Mouse (Mus musculus) left cerebral cortex, postnatal 36 days (tissue): ENCODE results near the gene Rasgef1b. TPM values are rescaled to one million over a fixed set of nuclear protein-coding genes. Genes with fewer than 3 reads are reported as not detected.
A peak's percentile ranks its signal among the peaks of the same experiment; 100 is the strongest.

Experiments used
- DNase-seq, 2 experiments: peaks; one replicate each; pipeline ENCODE4 v3.0.0; 2021 to 2022; ENCODE audit warnings: low spot score in 2 of 2, mixed read lengths in 1 of 2
- intact Hi-C: fragments of 180-260 bp; cut with DNase I; formaldehyde crosslinking; loops from one replicate; pipeline ENCODE4 v1.15.1; 2025
- total RNA-seq, 2 experiments: library from RNA; stranded (reverse); gene quantifications; 2 replicates each; pipeline ENCODE4 v1.2.3; 2021

Rasgef1b gene
- total RNA-seq, 2 experiments from 2014 or later = 85.1 to 90.1 TPM

- DNase-seq = no peak
- intact Hi-C loops = no loop called here
Measured at GRCm38 (mm10) chr5:99291084-99291830, 437.6 kb downstream of the Rasgef1b start.

GRCm38 (mm10) chr5:99288262-99288661 is 440.6 kb downstream of the Rasgef1b start:
- no peak for DNase-seq
- intact Hi-C loops = no loop called here

DNA sequence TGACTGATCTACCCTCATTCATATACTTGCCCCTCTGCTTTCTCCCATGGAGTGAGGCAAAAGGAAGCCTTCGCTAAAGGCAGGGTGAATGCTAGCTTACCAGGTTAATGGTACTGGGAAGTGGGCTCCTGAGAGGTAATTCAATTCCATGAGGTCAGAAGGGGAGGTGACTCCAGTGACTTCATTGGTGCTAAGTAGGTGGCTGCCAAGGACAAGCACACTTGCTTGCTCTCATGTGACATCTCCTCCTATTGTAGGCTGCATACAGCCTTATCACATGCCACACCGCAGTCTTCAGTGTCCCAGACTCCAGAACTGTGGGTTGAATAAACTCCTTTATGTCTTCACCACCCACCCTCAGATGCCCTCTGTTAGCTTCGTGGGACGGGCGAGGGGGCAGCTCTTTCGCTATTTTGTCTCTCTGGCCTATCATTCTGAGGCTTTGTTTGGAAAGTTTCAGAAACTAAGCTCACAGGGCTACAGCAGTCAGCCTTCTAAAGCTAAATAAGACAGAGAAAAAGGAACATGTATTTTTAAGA is 441.1 kb downstream of the Rasgef1b start:
- DNase-seq = peak; percentile 38 to 58

DNA sequence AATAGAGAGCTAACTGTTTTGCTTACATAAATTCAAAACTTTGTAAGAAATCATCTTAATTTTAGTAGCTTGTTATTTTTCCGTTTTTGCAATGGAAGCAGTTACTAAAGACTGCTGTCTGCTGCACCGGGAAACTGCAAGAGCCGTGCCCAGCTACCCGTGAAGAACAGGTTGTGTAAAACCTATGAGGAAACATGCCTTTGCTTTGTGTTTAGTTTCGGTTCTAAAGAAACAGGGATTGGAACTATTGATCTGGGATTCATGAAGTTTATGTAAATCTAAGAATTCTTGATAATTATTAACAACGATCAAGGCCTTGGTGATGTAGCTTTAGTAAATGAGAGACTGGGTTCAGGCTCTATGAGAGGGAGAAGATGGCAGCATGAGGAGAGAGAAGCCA is 442.3 kb downstream of the Rasgef1b start:
- no peak for DNase-seq
- intact Hi-C loops = no loop called here

More for the DNA sequence above, 441.1 kb downstream of the Rasgef1b start:
- intact Hi-C loops = no loop called here

DNA sequence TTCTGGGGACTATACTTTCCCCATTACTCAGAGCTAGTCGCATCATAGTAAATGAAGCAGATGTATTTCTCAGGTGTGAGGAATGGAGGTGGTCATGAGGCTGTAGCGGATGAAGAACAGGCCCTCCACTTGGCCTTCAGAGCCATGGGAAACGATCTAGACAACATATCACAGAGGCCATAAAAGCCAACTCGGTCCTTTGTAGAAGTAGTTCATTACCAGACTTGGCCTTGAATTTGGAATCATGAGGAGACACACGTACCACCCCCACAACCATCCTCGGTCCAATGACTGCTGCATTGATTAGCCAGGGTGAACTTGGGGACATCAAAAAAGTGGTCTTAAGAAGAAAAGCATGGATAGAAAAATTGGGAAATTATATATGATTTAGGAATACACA is 442.8 kb downstream of the Rasgef1b start:
- intact Hi-C loops = no loop called here
- DNase-seq = no peak

DNA sequence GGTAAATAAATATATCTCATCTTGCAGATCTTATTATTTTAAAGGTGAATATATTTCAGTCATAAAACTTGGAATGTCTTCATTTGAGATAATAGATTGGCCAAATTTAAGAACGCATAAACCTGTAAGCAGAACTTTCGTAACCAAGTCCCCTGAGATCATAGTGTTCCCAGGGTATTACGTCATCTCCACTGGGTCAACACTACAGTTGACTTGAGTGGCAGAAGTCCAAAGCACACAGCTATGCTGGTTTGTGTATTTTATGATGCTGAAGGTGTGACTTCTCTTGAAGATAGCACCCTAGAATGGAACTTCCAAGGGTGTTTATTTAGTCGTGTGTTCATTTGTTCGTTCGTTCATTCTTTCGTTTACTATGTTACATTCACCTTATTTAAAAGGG is 444.5 kb downstream of the Rasgef1b start:
- intact Hi-C loops = no loop called here
- DNase-seq = no peak

DNA sequence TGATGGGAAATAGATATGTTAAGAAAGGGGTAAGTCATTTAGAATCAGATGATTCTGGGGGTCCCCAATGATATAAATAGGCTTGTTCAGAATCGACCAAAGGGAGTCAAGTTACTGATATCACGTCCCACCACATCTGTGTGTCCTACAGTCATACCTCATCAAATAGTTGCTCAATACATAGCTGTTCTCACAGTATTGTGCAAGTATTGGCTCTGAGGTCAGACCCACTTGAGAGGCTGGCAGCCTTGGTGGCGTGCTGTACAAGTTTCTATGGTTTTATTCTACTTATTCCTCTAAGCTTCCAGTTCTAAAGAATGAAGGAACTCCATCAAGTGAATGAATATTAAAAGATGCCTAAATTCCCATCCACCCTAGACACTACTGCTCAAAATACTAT is 445.2 kb downstream of the Rasgef1b start:
- DNase-seq = no peak
- intact Hi-C loops = no loop called here

- no peak for DNase-seq
- intact Hi-C loops = no loop called here
Measured at GRCm38 (mm10) chr5:99280536-99280935, 448.3 kb downstream of the Rasgef1b start.

DNA sequence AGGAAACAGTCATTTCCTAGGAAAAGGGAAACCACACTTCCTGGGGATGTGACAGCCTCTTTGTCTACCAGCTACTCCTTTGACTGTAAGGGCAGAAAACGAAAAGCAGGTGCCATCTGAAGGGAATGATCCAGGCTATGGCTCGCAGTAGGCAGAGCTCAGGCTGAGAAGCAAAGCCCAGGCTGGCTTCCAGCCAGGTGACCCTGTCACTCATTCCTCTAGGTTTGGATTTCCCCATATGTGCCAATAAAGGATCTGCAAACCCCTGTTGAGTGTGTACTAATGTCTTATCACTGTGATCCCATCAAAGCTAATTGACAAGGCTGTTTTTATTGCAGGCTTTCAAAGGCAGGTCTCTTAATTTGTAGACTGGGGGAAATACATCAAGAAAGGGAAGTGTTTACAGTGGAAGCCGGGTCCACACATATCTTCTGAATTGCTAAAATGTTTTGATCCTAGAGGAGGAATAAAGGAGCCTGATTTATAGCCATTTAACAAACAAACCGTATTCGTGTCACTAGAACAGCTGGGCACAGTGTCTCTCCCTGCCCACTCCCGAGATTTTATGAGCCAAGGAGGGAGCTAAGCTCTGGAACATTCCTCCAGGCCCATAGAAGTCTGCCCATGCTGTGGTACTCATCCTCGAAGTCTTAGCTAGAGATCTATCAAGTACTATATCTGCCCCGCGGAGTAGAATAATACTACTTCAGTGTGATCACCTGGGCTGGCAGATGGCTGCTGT is 449.7 kb downstream of the Rasgef1b start:
- intact Hi-C loops = no loop called here
- DNase-seq = no peak

DNA sequence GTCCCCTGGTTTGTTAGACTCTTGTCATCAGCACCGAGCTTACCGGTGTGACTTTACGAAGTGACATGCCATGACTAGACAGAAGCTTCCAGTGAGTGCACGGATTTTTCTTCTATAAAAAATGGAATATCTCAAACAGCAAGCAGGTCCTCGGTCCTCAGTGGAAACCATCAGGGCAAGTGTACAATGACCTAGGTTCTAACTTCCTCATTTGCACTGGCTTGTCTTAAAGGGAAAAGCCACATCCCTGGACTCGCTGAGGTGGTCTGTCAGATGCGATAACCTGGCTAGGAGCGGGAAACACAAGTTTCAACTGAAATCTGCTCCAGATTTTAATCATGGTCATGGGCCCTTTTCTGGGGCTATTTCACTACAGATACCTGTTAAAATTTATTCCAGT is 450.5 kb downstream of the Rasgef1b start:
- no peak for DNase-seq
- intact Hi-C loops = no loop called here

- intact Hi-C loops = no loop called here
- no peak for DNase-seq
Measured at GRCm38 (mm10) chr5:99277536-99277935, 451.3 kb downstream of the Rasgef1b start.

- intact Hi-C loops = no loop called here
- DNase-seq = no peak
Measured at GRCm38 (mm10) chr5:99274119-99274563, 454.7 kb downstream of the Rasgef1b start.

DNA sequence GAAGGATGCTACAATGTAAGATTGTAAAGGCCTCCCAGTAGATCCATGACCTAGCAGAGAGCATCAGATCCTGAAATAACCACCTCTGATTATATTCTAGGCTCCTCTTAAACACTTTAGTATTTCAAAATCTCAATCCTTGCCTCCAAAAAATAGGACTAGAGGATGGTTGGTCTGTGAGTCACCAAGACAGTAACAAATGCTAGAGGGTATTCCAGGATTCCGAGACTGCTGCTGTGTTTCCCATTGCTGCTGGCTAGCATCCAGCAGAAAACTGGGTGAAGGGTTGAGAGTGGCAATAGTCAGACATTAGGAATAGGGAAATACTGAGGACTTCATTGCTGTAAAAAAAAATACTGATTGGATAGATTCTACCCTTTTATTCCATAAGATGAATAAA is 457.3 kb downstream of the Rasgef1b start:
- intact Hi-C loops = no loop called here
- no peak for DNase-seq

DNA sequence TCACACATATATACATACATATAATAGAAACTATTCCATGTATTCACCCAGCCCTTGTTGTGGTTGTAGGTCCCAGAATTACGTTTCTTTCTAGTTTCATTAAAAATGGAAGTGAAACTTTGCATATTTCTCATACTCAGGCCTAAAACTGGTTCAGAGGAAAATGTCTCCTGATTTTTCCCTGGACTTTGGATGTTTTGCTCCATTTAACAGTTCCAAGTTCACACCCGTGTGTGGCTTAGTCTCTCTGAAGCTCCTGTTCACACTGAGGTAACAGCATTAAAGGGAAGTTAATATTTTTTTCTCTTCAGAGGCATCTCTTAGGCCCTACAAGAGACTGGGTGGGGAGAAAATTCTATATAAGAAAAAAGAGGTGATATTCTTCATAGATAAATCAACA is 459.7 kb downstream of the Rasgef1b start:
- intact Hi-C loops = no loop called here
- DNase-seq = no peak

DNA sequence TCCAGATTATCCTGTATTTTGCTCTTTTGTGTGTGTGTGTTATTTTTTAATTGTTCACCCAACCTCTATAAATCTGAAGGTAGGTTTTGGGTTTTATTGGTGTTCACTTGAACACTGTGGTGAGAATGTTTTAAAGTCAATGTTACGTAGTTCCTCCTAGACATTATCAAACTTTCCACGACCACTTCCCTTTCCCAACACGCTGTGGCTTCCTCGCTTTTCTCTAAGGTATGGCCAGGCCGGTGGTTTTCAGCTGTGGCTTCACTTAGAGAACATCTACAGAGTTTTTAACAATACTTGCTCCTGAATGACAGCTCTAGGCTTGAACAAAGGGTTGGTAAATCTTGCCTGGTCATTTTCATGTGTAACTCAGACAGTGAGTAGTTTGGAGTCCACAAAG is 461.5 kb downstream of the Rasgef1b start:
- intact Hi-C loops = no loop called here
- no peak for DNase-seq

GRCm38 (mm10) chr5:99266301-99266700 is 462.6 kb downstream of the Rasgef1b start:
- no peak for DNase-seq
- intact Hi-C loops = no loop called here

GRCm38 (mm10) chr5:99262197-99262920 is 466.5 kb downstream of the Rasgef1b start:
- intact Hi-C loops = no loop called here
- DNase-seq = no peak

GRCm38 (mm10) chr5:99261121-99261724 is 467.6 kb downstream of the Rasgef1b start:
- intact Hi-C loops = no loop called here
- no peak for DNase-seq

DNA sequence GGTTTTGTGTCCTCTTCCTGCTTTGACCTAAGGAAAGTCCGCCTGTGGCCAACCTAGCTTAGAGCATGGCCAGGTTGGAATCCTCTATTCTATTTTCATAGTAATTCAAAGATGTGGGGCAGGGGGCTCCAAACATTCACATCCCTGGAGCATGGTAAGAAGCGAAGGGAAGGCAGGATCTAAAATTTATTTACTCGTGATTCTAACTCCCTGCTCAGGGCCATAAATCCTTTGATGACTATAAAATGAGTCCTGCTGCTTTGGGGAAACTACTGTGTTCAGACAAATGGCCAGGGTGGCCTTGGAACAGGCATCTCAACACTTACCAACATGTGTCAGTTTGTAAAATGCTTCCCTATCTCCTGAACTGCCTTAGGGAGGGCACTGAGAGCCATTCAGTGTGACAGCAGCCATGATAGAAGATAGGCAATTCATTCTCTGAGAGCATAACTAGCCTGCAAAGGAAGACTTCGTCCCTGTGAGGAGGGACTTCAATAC is 470.8 kb downstream of the Rasgef1b start:
- intact Hi-C loops = loop anchor here (10.0 kb wide), 1 partner anchor 457 kb away; no protein-coding TSS in a partner anchor
- no peak for DNase-seq
